Mouse (Mus musculus): ENCODE data around the gene Hoxd1.

Gene Hoxd1

DNA sequence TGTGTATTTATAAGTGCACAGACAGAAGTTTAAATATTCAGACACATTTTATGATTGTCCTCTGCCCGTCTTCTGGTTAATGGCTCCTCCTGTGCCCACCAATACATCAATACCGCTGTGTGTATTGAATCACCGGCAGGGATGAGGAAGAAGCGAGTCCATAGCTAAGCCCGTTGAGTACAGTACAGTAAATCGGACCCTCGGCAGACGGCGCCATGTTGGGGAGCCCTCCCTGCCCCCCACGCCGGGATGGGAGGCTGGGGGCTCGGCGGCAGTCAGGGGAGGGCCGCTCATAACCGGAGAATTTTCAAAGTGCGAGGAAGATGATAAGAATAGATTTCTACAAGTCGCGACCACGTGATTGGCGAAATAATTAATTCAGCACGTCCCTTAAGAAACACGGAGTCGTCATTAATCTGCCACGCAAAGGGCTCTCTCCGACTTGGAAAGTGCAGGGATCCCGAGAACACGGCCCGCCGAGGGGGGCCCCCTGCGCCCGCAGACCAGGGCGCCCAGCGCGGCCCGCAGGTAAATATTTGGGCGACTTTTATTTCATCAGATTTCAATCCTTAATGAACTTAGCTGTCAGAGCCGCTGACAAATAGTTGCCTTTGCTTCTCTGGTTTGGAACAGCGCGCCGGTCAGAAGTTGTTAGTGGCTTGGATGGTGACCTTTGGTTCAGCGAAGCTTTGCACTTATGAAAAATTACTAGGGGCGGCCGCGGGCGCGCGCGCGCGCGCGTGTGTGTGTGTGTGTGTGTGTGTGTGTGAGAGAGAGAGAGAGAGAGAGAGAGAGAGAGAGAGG, 30.1 kb upstream of the Hoxd1 start:
- no peak for DNase-seq (ENCODE audit: low spot score)

DNA sequence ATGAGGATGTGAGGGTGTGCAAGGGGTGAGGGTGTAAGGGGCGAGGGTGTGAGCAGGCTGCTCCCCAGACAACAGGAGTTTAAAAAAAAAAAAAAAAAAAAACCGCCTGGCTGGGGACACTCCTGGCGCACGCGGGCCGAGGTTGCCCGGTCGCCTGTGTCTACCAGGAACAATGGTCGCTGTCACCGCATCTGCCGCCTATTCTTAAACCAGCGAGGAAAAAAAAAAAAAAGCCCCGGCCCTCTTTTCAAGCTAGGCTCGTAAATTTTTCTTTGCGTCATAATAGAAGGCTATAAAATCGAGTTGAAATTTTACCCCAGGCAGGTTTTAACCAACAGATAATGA, 29.5 kb upstream of the Hoxd1 start:
- DNase-seq (ENCODE audit: low spot score), result no peak

DNA sequence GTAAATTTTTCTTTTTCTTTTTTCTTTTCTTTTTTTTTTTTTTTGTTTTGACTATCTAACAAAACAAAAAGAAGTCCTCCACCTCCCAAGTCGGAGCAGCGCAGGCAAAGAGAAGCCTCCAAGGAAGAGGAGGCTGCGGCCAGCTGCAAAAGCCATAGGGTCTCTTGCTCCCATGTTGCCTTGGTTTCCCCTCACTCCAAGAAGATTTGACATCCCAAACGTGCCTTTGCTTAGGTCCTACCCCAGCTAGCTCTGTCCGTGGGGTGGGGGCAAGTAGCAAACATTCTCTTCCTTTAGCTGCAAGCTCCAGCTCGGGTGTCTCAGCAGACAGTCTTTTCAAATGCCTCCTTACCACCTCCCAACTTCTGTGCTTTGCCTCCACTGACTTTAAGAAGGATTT, 29.0 kb upstream of the Hoxd1 start:
- DNase-seq (ENCODE audit: low spot score), result no peak

DNA sequence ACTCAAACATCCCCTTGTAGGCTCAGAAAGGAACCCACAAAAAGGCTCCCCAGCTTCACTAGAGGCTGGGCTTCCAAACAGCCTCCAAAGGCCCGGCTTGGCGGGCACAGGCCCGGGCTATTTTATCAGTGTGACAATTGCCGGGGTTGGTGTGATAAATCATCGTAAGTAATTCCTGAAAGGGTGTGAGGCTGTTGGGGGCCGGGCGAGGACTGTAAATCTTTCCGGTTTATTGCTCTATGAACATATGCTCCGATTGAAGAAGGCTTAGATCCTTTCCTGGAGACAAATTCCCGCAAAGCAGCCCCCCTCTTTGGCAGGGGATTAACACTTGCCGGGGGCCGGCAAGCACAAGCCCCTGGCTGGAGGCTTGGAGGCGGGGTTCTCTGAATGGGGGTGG, 28.3 kb upstream of the Hoxd1 start:
- no peak for DNase-seq (ENCODE audit: low spot score)

DNA sequence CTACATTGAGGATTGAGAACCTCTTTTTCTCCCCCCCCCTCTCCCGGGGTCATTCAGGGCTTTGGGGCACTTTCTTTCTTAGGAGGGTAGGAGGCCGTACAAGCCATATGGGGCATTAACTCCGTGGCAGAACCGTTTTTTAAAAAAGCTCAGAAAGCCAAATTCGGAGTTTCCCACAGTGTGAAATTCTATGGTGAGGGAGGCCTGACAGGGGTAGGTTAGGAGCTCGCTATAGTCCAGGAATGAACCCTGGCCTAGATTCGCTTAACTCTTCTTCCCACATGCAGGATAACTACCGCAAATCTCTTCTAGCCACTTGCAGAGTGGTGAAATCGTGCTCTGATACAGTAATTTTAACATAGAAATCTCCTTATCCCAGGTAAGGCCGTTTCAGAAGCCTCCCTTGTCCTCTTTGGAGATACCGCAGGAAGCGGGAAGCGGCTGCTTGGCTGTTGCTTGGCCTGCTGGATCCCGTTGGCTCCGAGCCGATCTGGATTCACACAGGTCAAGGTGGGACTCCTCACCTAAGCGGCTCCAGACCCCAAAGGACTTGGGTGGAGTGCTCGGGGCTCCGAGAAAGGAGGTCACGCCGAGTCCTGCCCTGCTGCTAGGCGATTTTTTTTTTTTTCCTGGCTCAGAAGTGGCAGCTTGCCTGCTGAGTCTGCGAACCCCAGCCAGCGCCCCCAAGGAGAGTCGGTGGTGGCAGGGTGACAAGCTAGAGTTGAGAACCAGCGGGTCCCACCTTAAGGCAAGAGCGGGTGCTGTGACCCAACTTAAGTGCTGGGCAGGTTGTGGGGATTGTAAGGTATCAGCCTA, 27.6 kb upstream of the Hoxd1 start:
- DNase-seq (ENCODE audit: low spot score), result no peak

DNA sequence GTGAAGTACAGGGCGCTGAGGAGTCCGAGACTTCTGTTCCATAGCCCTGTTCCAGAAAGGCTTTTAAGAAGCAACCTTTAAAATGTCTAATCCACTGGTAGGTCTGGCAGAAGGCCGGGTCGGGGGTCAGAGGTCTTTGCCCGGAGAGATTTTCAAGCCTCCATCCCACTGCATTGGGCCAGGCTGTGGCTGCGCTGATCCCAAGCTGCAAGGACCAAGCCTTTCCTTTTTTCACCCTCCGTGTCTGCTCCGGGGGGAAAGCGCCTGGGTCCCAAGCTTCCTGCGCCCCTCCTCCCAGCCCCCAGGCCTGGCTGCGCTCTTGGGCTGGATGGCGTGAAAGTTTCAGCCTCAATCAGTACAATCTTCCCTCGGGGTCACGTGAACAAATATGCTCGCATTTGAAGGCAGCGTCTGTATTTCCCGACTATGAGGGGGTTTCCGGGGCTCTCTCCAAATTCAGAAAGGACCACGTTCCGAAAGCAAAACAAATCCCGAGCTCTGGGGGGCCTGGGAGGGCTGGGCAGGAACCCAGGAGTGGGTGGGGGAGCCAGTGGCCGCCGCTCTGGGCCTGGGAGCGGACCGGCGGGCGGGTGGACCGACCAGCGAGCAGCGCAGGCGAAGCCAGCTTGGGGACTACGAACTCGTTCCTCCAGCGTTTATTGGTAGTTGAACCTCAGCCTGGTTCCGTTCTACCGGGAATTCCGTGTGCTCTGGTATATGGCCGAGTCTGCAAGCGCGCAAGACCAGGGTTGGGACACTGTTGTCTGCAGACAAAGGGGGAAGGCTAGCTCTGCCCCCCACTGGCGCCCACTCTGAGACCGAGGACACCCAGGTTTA, 26.7 kb upstream of the Hoxd1 start:
- DNase-seq (ENCODE audit: low spot score), result no peak

DNA sequence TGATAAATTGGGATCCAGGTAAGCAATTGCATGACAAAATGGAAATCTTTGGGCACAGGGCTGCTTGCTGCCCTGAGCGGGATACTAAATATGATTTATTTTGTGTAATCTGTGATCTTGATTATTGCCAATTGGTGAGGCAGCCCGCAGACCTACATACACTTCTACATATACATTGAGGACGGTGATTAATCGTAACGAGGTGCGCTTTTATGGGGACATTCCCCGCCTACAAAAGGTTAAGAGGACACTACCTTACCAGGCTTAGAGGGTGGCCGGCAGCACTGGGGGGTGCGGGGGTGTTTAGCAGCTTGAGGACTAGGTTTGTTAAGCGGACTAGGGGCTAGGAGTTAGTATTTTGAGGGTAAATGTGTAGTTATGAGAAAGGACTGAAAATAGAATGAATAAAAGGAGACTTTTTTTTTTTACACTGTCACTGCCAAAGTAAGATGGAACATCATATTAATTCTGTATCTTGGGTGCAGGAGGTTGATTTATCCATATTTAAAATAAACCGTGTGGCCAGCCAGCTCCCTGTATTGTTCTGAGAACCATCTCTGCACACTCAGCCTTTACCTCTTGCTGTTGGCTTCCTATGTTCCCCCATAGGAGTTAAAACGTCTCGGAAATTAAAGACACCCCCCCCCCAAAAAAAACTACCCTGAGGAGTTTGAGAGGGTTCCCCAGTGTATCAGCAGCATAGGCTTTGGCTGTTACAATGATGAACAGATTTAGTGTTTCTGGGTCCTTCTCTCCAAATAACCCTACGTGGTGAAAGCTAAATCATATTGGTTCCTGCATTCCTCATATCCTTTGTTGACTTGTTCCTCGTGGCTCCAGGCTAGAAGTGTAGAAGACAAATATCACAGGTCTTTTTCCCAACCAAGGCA, 25.8 kb upstream of the Hoxd1 start:
- no peak for DNase-seq (ENCODE audit: low spot score)

DNA sequence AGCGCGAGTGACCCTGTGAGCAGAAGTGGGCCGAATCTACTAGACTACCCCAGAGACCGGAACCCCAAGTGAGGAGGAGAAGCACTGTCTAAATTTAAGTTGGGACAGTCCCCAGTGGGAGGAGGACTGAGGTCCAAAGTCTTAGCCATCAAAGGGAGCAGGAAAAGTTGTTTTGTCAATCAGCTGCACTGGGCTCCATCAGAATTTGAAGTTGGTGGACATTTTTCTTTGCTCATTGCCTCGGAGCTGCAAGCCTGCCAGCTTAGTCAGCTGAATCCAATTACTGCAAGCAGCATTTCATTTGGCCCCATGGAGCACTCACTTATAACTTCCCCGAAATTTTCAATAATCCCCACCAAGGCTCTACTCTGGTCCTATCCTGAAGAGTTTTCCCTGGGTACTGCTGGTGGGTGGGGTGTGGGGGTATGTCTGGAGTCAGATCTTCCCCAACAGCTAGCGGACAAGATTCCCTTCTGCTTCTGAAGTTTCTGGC, 25.2 kb upstream of the Hoxd1 start:
- no peak for DNase-seq (ENCODE audit: low spot score)

DNA sequence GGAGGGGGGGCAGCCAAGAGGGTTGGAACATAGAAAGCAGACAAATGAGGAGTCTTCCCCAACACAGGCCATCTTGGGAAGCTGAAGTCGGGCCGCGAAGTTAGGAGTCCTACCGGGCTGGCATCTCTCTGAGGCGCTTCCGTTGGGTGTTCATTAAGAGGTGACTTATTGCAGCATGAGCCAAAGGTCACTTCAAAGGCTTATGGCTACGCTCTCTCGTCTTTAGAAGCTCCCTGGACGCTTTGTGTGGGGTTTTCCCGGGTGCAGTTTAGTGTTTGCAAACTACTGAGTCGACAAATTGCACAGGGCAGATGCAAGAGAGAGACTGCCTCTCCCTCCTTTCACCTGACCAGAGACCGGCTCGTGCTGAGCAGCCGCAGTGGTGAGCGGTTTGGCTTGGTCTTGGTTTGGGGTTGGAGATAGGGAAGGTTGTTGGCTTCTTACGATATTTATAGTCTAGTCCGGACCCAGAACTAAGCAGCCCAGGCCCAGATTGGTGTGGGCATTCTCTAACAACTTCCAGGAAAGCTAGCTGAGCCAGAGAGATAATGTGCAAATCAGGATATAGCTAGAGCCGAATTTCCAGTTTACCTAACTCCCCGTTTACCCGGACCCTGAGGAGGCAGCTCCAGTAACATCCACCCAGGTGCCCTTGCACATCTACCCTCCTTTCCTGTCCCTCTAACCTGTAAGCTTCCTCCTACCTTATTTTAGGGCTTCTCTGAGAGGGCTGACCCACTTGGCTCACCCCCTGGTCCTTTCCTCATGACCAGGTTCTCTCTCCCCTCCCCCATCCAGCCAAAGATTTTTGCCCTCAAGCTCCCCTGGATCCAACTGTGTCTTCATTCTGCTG, 23.9 kb upstream of the Hoxd1 start:
- no peak for DNase-seq (ENCODE audit: low spot score)

DNA sequence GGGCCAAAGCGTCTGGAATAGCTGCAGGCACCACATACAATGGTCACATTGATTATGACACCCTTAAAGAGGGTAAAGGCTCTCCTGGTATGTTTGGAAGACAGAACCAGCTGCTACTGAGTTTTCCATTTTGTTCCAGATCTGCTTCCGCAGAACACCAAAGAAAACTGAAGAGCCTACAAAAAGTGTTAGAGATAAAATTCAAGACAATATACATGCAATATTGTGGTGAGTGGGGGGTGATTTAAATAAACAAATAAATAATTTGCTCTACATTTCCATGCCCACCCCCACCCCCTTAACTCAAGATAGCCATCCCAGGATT, 23.3 kb upstream of the Hoxd1 start:
- DNase-seq (ENCODE audit: low spot score), result no peak

DNA sequence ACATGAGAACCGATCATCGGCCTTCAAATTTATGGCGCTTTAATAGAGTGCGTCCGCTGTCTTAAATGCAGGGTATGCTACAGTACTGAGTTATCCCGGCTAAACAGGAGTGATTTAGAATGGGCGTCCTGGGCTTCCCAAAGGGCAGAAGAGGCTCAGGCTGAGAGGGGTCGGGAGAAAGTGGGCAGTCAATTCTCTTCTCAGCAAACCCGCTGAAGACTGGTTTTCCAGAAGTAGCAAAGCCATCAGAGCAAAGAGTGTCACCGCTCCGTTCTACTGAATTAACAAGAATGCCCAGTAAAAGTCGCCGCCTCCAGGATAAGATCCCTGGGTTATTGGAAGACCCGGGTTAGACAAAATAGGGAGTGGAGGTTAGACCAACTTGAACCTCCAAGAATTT, 22.9 kb upstream of the Hoxd1 start:
- DNase-seq (ENCODE audit: low spot score), result no peak

DNA sequence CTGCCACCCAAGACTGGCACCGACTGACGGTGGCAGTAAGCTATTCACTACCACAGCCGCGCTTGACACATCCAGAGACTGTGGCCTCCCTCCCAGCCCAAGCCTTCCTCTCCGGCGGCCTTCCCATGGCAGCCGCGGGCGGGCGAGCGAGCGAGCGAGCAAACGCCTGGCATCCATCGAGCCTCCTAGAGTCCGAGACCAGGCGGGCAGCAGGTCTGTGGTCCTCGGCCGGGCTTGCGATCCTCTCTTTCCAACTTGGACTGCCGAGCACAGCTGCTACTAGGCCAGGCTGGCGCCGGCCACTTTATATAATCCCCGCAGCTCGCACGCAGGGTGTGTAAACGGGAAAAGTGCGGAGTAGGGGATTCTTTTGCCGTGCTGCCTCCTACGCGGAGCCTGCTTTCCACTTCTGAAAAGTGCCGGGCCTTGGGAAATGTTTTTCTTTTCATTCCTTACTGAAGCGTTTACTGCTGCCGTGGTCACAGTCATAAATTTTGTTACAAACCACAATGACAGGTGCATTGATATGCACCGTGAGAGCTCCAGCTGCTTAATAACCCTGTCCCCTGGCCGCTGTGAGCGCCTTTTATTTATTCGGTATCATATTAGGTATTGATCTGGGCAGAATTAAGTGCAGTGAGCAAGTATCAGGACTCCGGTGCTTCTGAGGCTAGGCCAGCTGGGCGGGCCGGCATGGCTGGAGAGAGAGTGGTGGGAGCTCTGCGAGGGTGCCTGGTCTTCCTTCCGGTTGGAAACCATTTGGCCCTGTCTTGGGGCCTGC, 22.3 kb upstream of the Hoxd1 start:
- DNase-seq (ENCODE audit: low spot score), result no peak

DNA sequence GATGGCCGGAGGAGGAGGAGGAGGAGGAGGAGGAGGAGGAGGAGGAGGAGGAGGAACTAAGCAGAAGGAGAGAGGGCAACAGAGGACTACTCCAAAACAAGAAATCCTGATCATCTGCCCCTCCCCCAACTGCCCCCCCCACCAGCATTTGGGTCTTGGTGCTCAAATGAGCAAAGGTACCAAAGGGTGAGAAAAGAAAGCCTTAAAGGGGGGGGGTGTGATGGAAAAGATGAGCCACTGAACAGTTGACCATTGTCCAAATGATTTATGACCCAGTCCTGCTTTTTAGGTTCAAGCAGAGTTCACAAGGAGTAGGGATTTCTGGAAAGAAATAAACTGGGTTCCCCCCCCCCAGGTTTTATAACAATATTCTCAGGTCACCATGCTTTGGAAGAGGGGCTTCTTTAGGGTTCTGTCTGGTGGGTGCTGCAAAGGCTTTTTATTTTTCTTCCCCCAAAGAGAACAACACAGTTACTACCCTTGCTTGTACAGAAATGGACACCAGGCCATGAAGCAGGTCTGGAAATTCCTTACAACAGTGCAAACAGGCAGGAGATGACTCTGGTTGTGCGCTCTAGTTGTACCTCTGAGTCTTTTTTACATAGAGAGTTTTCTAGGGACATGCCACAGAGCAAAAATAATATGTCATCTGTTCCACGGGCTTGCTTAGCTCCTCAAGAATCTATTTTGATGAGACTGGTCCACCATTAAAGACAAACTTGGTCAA, 21.4 kb upstream of the Hoxd1 start:
- no peak for DNase-seq (ENCODE audit: low spot score)

DNA sequence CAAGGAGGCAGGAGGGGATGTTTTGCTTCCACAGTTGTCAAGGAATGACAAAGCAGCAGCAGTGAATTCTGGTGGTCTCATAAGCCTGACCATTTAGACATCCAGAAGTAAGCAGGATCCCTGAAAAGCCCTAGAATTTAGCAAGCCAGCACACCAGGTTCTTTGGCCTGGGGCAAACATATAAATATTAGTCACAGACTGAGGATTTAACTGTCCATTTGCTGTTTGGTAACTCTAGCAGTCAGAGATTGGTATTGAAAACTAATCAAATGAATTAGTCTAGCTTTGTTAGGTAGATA, 20.9 kb upstream of the Hoxd1 start:
- DNase-seq (ENCODE audit: low spot score), result no peak

DNA sequence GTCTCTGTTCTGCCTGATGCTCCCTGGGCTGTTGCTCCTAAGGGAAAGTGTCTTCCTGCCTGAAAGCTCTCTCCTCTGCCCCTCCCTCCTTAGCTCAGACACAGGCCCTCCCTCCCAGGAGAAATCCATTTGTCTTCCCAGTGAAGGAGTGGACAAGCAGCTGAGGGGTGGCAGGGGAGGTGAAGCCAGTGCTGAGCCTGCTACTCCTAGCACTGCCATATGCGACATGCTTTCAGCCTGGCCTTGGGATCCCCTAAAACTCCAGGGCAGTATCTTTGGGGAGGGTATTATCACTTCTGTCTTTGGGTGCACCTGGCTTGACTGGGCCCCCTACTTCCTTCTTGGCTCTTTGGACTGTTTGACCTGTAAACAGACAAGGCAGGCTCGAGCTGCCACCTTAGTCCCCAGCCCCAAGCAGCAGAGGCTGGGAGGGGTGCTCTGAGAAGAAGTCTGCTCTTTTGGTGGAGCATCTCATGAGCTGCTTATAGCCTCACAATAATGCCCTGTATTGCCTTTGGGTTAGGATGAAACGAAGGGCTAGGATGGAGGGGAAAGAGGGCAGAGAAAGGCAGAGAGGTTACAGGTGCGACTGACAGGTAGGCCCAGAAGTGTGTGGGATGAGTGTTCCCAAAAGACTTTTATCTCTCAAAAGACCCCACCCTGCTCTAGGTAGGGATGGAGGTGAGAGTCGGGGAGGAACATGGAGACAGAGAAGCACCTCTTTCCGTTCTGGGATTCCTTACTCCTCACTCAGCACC, 17.1 kb upstream of the Hoxd1 start:
- DNase-seq (ENCODE audit: low spot score), result no peak

DNA sequence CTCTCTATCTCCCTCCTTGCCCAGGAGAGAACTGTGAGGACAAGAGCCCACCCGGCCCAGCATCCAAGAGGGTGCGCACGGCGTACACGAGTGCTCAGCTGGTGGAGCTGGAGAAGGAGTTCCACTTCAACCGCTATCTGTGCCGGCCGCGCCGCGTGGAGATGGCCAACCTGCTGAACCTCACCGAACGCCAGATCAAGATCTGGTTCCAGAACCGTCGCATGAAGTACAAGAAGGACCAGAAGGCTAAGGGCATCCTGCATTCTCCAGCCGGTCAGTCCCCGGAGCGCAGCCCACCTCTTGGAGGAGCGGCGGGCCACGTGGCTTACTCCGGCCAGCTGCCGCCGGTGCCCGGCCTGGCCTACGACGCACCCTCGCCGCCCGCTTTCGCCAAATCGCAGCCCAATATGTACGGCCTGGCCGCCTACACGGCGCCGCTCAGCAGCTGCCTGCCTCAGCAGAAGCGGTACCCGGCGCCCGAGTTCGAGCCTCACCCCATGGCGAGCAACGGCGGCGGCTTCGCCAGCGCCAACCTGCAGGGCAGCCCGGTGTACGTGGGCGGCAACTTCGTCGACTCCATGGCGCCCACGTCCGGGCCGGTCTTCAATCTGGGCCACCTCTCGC, 16.4 kb upstream of the Hoxd1 start:
- DNase-seq (ENCODE audit: low spot score), result no peak

DNA sequence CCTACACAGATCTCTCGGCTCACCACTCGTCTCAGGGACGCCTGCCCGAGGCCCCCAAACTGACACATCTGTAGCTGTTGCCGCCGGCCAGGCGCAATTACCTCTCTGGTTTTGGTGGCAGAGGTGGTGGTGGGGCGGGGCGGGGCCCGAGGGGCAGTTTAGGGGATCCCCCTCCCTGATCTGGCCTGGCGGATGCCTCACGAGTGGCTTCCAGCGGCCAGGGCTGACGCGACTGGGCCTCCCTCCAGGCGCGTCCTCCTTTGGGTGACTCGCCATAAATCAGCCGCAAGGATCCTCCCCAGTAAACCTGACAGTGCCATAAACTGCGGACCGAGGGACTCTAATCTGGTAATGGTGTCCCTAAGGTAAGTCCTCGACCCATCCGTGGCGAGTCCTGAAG, 15.8 kb upstream of the Hoxd1 start:
- DNase-seq (ENCODE audit: low spot score), result no peak

DNA sequence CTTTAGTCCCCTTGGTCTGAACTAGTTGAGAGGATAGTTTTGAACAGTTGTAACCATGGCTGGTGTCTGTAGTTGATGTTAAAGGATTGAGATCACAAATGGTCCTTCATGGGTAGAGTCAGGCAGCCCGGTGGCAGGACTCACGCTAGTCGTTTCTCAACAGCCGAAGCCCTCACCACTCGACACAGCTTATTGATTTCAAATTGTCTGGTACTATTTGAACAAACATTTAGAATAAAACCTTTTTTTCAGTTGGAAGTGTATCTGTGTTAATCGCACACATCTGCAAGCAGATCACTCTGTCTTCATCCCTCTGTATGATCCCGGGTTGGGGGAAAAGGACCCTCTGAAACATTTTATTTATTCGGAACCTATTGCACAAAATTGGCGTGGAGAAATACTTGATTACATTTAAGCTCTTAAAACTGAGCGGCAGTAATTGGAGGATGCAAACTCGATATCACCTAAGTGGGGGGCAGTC, 15.1 kb upstream of the Hoxd1 start:
- DNase-seq (ENCODE audit: low spot score), result no peak

Data from testis, postnatal 10 days (tissue).